Mouse (Mus musculus): ENCODE data around the gene Fkbp11. TPM values are rescaled to one million over a fixed set of nuclear protein-coding genes. Genes with fewer than 3 reads are reported as not detected.
A peak's percentile ranks its signal among the peaks of the same experiment; 100 is the strongest.

Fkbp11 gene
- polyA plus RNA-seq, 1 experiment, result 9.3 TPM

DNA sequence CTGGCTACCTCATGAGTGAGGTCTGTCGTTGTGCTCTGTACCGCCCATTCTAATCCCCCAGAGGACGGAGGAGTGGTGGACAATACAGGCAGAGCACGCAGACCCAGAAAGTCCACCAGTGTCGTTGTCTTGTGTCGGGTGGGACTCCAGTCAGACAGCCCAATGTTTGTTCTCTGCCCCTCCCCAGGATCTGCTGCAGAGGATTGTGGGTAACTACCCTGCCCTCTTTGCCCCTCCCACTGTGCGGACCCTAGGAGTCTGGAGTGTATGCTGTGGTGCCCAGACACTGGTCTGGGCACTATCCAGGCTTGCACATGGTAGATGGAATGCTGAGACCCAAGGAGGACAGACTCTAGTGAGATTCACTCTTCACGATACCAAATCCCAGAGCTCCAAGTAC is 31.8 kb downstream of the Fkbp11 start:
- WGBS, result 53% methylated on average over 8 of the region's 8 CpGs
- H3K27me3 ChIP-seq (replicated peaks; ENCODE audit: control insufficient read depth, insufficient read depth, low read length), result no peaks in the 10 kb centered on the region; the same call in 1 of the 2 replicates
- TF ChIP-seq POLR2A (IDR thresholded peaks at IDR 0.05; ENCODE audit: low read depth, low read length), result no peak
- TF ChIP-seq CTCF (conservative IDR thresholded peaks at IDR 0.05; ENCODE audit: insufficient read depth, insufficient read length, low read depth, low read length), result no peak
- no peaks in the 10 kb centered on the region for H3K36me3 ChIP-seq (ENCODE audit: control insufficient read depth, insufficient read depth, low read length)
- peaks cover 9% of the 10 kb centered on the region; the same call in 1 of the 2 replicates for H3K4me1 ChIP-seq (ENCODE audit: control insufficient read depth, insufficient read depth, low read length)
- H3K27ac ChIP-seq (ENCODE audit: insufficient read depth, low read depth, low read length), result peak overlapping the region; percentile 10; the same call in 1 of the 2 replicates
- DNase-seq, result no peak
- H3K4me3 ChIP-seq (ENCODE audit: insufficient read depth, low read depth, low read length), result no peak overlapping the region

DNA sequence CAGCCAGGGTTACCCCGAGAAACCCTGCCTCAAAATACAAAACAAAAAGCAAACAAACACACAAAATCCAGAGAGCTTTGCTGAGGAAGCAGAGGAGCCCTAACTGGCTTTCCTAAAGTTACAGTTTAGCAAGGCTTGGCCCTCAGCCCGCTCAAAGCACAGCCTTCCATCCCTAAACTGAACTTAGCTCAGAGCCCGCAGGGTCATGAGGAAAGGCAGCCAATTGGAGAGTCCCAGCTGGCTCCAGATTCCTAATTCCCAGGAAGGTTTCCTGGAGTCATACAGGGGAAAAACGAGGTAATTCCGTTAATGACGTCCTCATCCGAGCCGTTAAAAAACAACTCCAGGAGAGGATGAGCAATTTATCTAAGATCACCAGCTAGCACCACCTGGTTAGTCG is 32.3 kb downstream of the Fkbp11 start:
- H3K27ac ChIP-seq (ENCODE audit: insufficient read depth, low read depth, low read length), result peak overlapping the region; percentile 57

DNA sequence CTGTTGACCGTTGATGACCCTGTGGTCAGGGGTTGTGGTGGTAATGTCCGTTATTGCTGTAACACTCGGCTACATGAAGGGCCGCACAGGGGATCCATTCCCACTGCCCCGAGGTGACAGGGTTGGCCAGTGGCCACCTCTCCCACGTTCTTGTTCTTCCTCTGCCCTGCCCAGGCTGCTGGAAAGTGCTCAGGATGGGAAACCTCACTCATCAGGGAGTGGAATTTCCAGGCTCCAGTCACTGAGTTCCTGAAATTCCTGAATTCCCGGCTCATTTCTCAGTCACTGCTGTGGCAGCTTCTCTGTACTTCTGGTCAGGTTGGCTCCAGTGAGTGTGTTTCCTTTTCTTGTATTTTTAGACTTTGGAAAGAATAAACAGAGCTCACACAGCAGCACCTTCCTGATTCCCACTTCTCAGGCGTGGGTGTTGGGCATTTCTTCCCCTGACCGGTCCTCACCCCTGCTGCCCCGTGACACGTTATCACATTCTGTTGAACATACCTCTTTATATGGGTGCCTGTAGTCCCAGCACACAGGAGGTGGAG is 35.8 kb downstream of the Fkbp11 start:
- Histone ChIP-seq H3K4me1 (ENCODE audit: control insufficient read depth, insufficient read depth, low read length) (peaks cover 9% of the 10 kb centered on the region; the same call in 1 of the 2 replicates), H3K27me3 (replicated peaks; ENCODE audit: control insufficient read depth, insufficient read depth, low read length) (no peaks in the 10 kb centered on the region), H3K36me3 (ENCODE audit: control insufficient read depth, insufficient read depth, low read length) (no peaks in the 10 kb centered on the region), H3K27ac (ENCODE audit: insufficient read depth, low read depth, low read length) (peak overlapping the region; percentile 39), H3K4me3 (ENCODE audit: insufficient read depth, low read depth, low read length) (no peak overlapping the region)
- TF ChIP-seq POLR2A (IDR thresholded peaks at IDR 0.05; ENCODE audit: low read depth, low read length), result no peak
- TF ChIP-seq CTCF (conservative IDR thresholded peaks at IDR 0.05; ENCODE audit: insufficient read depth, insufficient read length, low read depth, low read length), result no peak
- DNase-seq, result peak; percentile 87
- WGBS, result 24% methylated on average over 11 of the region's 11 CpGs

More for the DNA sequence above, 32.3 kb downstream of the Fkbp11 start:
- DNase-seq, result peak; percentile 94
- TF ChIP-seq CTCF (conservative IDR thresholded peaks at IDR 0.05; ENCODE audit: insufficient read depth, insufficient read length, low read depth, low read length) (no peak), POLR2A (IDR thresholded peaks at IDR 0.05; ENCODE audit: low read depth, low read length) (no peak)
- H3K4me1 ChIP-seq (ENCODE audit: control insufficient read depth, insufficient read depth, low read length), result peaks cover 9% of the 10 kb centered on the region; the same call in 1 of the 2 replicates
- no peaks in the 10 kb centered on the region for H3K36me3 ChIP-seq (ENCODE audit: control insufficient read depth, insufficient read depth, low read length)
- WGBS, result 11% methylated on average over 9 of the region's 9 CpGs
- no peak overlapping the region for H3K4me3 ChIP-seq (ENCODE audit: insufficient read depth, low read depth, low read length)
- no peaks in the 10 kb centered on the region; the same call in 1 of the 2 replicates for H3K27me3 ChIP-seq (replicated peaks; ENCODE audit: control insufficient read depth, insufficient read depth, low read length)

DNA sequence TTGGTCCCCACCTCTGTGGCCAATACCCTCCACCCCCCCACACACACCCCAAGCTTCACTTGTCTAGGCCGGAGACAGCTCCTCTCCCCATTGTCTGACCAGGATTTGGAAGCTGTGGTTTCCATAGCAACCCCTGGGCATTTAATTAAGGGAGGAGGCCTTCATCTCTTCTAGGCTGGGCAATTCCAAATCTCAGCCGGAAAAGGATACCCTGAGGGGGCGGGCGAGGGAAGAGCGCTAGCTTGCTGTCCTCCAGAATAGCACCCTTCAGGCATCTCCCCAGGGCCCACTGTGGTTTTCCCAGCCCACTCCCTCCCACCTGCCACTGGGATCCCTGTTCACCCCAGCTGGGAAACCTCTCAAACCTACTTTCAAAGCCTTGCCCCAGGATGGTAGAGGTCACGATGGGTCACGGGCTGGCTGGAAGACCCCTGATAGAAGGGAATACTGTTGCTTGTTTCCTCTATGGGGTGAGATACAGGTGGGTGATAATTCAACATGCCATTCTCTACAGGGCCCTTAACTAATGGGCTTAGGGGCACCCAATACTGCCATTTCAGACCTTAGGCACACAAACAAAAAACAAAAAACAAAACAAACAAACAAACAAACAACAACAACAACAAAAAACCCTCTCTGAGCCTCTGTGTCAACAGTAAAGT is 36.4 kb downstream of the Fkbp11 start:
- DNase-seq, result peak; percentile 60
- 72% methylated on average over 7 of the region's 7 CpGs for WGBS
- no peaks in the 10 kb centered on the region for H3K27me3 ChIP-seq (replicated peaks; ENCODE audit: control insufficient read depth, insufficient read depth, low read length)
- H3K4me3 ChIP-seq (ENCODE audit: insufficient read depth, low read depth, low read length), result no peak overlapping the region
- peak overlapping the region; percentile 34 for H3K27ac ChIP-seq (ENCODE audit: insufficient read depth, low read depth, low read length)
- H3K36me3 ChIP-seq (ENCODE audit: control insufficient read depth, insufficient read depth, low read length), result no peaks in the 10 kb centered on the region
- peaks cover 9% of the 10 kb centered on the region; the same call in 1 of the 2 replicates for H3K4me1 ChIP-seq (ENCODE audit: control insufficient read depth, insufficient read depth, low read length)
- TF ChIP-seq CTCF (conservative IDR thresholded peaks at IDR 0.05; ENCODE audit: insufficient read depth, insufficient read length, low read depth, low read length) (no peak), POLR2A (IDR thresholded peaks at IDR 0.05; ENCODE audit: low read depth, low read length) (no peak)

DNA sequence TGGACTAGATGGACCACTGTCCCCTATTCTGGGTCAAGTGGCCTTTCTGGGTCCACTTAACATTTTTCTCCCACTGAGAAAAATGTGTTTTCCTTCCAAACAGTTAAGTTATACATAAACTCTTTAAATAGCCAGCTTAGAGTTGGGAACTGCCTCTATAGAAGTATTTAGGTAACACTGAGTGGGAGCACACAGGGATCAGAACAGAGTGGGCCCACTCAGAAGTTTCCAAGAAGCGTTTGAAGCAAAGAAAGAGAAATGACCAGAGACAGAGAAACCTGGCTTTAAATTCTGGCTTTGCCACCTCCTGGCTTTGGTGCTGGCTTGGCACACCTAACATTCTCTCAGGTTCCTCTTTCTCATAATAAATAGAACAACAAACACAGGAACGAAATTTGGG is 38.3 kb downstream of the Fkbp11 start:
- WGBS, result 93% methylated on average over 2 of the region's 2 CpGs
- no peak for TF ChIP-seq CTCF (conservative IDR thresholded peaks at IDR 0.05; ENCODE audit: insufficient read depth, insufficient read length, low read depth, low read length)
- no peak for TF ChIP-seq POLR2A (IDR thresholded peaks at IDR 0.05; ENCODE audit: low read depth, low read length)
- no peak overlapping the region for H3K27ac ChIP-seq (ENCODE audit: insufficient read depth, low read depth, low read length)

DNA sequence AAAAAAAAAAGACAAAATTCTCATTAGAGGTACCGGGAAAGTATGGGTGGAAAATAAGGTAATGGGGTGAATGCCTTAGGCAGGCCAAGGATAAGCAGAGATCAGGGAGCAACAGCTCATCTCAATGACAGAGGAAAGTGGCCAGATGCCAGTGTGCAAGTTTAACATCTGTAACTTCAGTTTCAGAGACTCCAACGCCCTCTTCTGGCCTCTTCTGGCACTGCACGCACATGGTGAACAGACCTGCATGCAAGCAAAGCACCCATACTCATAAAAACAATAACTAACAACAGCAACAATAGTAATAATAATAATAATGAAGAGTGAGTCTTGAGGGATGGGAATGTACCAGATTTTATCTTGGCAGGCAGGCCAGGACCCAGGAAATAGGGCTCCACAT is 42.1 kb downstream of the Fkbp11 start:
- Histone ChIP-seq H3K27ac (ENCODE audit: insufficient read depth, low read depth, low read length) (no peak overlapping the region), H3K27me3 (replicated peaks; ENCODE audit: control insufficient read depth, insufficient read depth, low read length) (no peaks in the 10 kb centered on the region), H3K4me3 (ENCODE audit: insufficient read depth, low read depth, low read length) (no peak overlapping the region), H3K36me3 (ENCODE audit: control insufficient read depth, insufficient read depth, low read length) (no peaks in the 10 kb centered on the region), H3K4me1 (ENCODE audit: control insufficient read depth, insufficient read depth, low read length) (no peaks in the 10 kb centered on the region)
- 73% methylated on average over 3 of the region's 3 CpGs for WGBS
- no peak for TF ChIP-seq POLR2A (IDR thresholded peaks at IDR 0.05; ENCODE audit: low read depth, low read length)
- peak; percentile 30; the same call in 1 of the 2 replicates for TF ChIP-seq CTCF (conservative IDR thresholded peaks at IDR 0.05; ENCODE audit: insufficient read depth, insufficient read length, low read depth, low read length)
- DNase-seq, result no peak

More for the DNA sequence above, 38.3 kb downstream of the Fkbp11 start:
- Histone ChIP-seq H3K36me3 (ENCODE audit: control insufficient read depth, insufficient read depth, low read length) (no peaks in the 10 kb centered on the region), H3K4me3 (ENCODE audit: insufficient read depth, low read depth, low read length) (no peak overlapping the region), H3K4me1 (ENCODE audit: control insufficient read depth, insufficient read depth, low read length) (no peaks in the 10 kb centered on the region; the same call in 1 of the 2 replicates), H3K27me3 (replicated peaks; ENCODE audit: control insufficient read depth, insufficient read depth, low read length) (no peaks in the 10 kb centered on the region)
- no peak for DNase-seq

DNA sequence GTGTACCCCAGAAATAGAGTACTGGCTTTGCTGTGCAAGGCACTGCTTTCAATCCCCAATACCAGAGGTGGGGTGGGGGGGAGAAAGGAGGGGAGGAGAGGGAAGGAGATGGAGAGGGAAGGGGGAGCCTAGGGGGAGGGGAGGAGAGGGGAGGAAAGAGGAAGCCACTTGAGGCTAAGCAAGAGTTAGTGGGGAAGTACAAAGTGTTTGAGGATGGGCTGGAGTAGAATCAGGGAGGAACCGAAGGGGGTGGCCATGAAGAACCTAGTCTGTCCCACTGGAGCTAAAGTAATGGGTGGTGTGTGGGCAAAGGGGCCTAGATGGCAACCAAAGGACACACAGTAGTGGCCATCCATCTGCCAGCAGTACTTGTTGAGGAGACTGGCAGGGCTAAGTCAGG is 44.3 kb downstream of the Fkbp11 start:
- Histone ChIP-seq H3K27ac (ENCODE audit: insufficient read depth, low read depth, low read length) (no peak overlapping the region), H3K27me3 (replicated peaks; ENCODE audit: control insufficient read depth, insufficient read depth, low read length) (no peaks in the 10 kb centered on the region), H3K36me3 (ENCODE audit: control insufficient read depth, insufficient read depth, low read length) (no peaks in the 10 kb centered on the region), H3K4me1 (ENCODE audit: control insufficient read depth, insufficient read depth, low read length) (no peaks in the 10 kb centered on the region), H3K4me3 (ENCODE audit: insufficient read depth, low read depth, low read length) (no peak overlapping the region)
- no peak for TF ChIP-seq POLR2A (IDR thresholded peaks at IDR 0.05; ENCODE audit: low read depth, low read length)
- TF ChIP-seq CTCF (conservative IDR thresholded peaks at IDR 0.05; ENCODE audit: insufficient read depth, insufficient read length, low read depth, low read length), result no peak
- DNase-seq, result no peak
- WGBS, result 95% methylated on average over 1 of the region's 1 CpGs
